Comparison of ENCODE assay signal across 20 mouse cellular contexts in genomic region chr4:45469057-45469456, GRCm38 (mm10).
DNase-seq lines count a peak whose midpoint lies in the region; ATAC-seq and TF ChIP-seq lines count a peak whose summit lies in the region.
"Had no signal": no experiment of that assay in that cellular context is flagged by ENCODE, and none has a peak within 500 bp of the region (broad histone marks: within the 10 kb centered on the region; RNA-seq: fewer than 3 reads in every experiment).

No protein-coding gene starts in this region.

- no peak for TF ChIP-seq POLR2A in liver, adult 2 months (IDR thresholded peaks at IDR 0.05; ENCODE audit: extremely low read depth, insufficient read depth, low read length)

- peaks cover 40% of the 10 kb centered on the region; the same call in 1 of the 2 replicates for H3K79me2 ChIP-seq in liver, adult 2 months (ENCODE audit: control insufficient read depth, insufficient read depth, low read length)

- intact Hi-C loops in heart, postnatal 14 days (cut with DNase I) = loop anchor here (5.0 kb wide), 1 partner anchor 47 kb away; no protein-coding TSS in a partner anchor

- peaks cover 88% of the 10 kb centered on the region for H3K4me1 ChIP-seq in heart, embryonic 10.5 days
- H3K4me1 ChIP-seq in liver, adult 2 months (ENCODE audit: control insufficient read depth, insufficient read depth, low read length) = peaks cover 67% of the 10 kb centered on the region
- peaks cover 39% of the 10 kb centered on the region for H3K4me1 ChIP-seq in liver, postnatal 0 days (ENCODE audit: insufficient read depth)
- peaks cover 68% of the 10 kb centered on the region for H3K4me1 ChIP-seq in embryonic facial prominence, embryonic 13.5 days
- peaks cover 54% of the 10 kb centered on the region for H3K4me1 ChIP-seq in intestine, embryonic 16.5 days (ENCODE audit: control insufficient read depth, insufficient read depth, low read length)

- H3K4me3 ChIP-seq in heart, embryonic 10.5 days = no peak overlapping the region
- no peak overlapping the region for H3K4me3 ChIP-seq in liver, adult 2 months (ENCODE audit: insufficient read depth, low read depth, low read length)
- no peak overlapping the region for H3K4me3 ChIP-seq in liver, postnatal 0 days (ENCODE audit: low read depth, low read length)
- H3K4me3 ChIP-seq in embryonic facial prominence, embryonic 13.5 days = no peak overlapping the region
- no peak overlapping the region for H3K4me3 ChIP-seq in intestine, embryonic 16.5 days (ENCODE audit: low read length)
- H3K4me3 ChIP-seq: embryonic facial prominence, embryonic 15.5 days; forebrain, embryonic 10.5 days; liver, embryonic 13.5 days; stomach, embryonic 15.5 days had no signal

- no peak for TF ChIP-seq CTCF in liver, adult 2 months (IDR thresholded peaks at IDR 0.05; ENCODE audit: low read depth, low read length)
- TF ChIP-seq CTCF in liver, postnatal 0 days (IDR thresholded peaks at IDR 0.05; ENCODE audit: low read depth) = no peak

- TF ChIP-seq EP300 in liver, postnatal 0 days (IDR thresholded peaks at IDR 0.05; ENCODE audit: low read depth) = no peak

- H3K9ac ChIP-seq in liver, adult 2 months (ENCODE audit: low read depth, low read length) = no peak overlapping the region
- no peak overlapping the region for H3K9ac ChIP-seq in liver, postnatal 0 days (replicated peaks)
- H3K9ac ChIP-seq in embryonic facial prominence, embryonic 13.5 days = no peak overlapping the region
- no peak overlapping the region for H3K9ac ChIP-seq in intestine, embryonic 16.5 days (ENCODE audit: low read depth, low read length)
- H3K9ac ChIP-seq: embryonic facial prominence, embryonic 15.5 days; liver, embryonic 13.5 days; stomach, embryonic 15.5 days had no signal

- no peak for DNase-seq in heart, embryonic 10.5 days (ENCODE audit: low spot score)
- DNase-seq in heart, postnatal 14 days = no peak
- DNase-seq in liver, adult 2 months (ENCODE audit: extremely low read depth, low read depth, low spot score) = peak; percentile 52
- no peak for DNase-seq in liver, postnatal 0 days
- no peak for DNase-seq in embryo, embryonic 9.5 days (ENCODE audit: extremely low spot score)
- no peak for DNase-seq in adrenal gland, postnatal 36 days
- DNase-seq: adrenal gland, postnatal 25 days; cerebellum, adult 8-10 months; gastrocnemius, postnatal 10 days; liver, embryonic 13.5 days; lung, postnatal 14 days; right cerebral cortex, adult 18-20 months; thymus, postnatal 14 days had no signal

- WGBS in heart, embryonic 10.5 days = 35% methylated on average over 6 of the region's 6 CpGs
- WGBS in liver, adult 2 months = 36% methylated on average over 6 of the region's 6 CpGs
- WGBS in liver, postnatal 0 days (ENCODE audit: insufficient replicate concordance) = 73% methylated on average over 6 of the region's 6 CpGs
- 58% methylated on average over 6 of the region's 6 CpGs for WGBS in embryonic facial prominence, embryonic 13.5 days
- 32% methylated on average over 6 of the region's 6 CpGs for WGBS in intestine, embryonic 16.5 days

- peak overlapping the region; percentile 79 for H3K27ac ChIP-seq in heart, embryonic 10.5 days
- H3K27ac ChIP-seq in liver, adult 2 months (replicated peaks; ENCODE audit: insufficient read depth, low read depth, low read length) = no peak overlapping the region
- H3K27ac ChIP-seq in liver, postnatal 0 days (ENCODE audit: low read depth) = no peak overlapping the region
- H3K27ac ChIP-seq in embryonic facial prominence, embryonic 13.5 days = peak overlapping the region; percentile 51; the same call in 1 of the 2 replicates
- H3K27ac ChIP-seq in intestine, embryonic 16.5 days (ENCODE audit: low read length) = peak overlapping the region; percentile 65
- H3K27ac ChIP-seq: embryonic facial prominence, embryonic 15.5 days; forebrain, embryonic 10.5 days; hindbrain, postnatal 0 days; liver, embryonic 13.5 days had no signal

- H3K36me3 ChIP-seq in heart, embryonic 10.5 days = peaks cover 17% of the 10 kb centered on the region
- H3K36me3 ChIP-seq in liver, adult 2 months (ENCODE audit: control insufficient read depth, insufficient read depth, low read length) = no peaks in the 10 kb centered on the region; the same call in 1 of the 2 replicates
- H3K36me3 ChIP-seq in liver, postnatal 0 days (replicated peaks; ENCODE audit: insufficient read depth, low read length) = peaks cover 8% of the 10 kb centered on the region; the same call in 1 of the 2 replicates
- H3K36me3 ChIP-seq in embryonic facial prominence, embryonic 13.5 days = 0 out of 2 replicates have a peak, but pooled peaks cover 4% of the 10 kb centered on the region
- H3K36me3 ChIP-seq in intestine, embryonic 16.5 days (ENCODE audit: control insufficient read depth, insufficient read depth, low read length) = peaks cover 3% of the 10 kb centered on the region; the same call in 1 of the 2 replicates
- H3K36me3 ChIP-seq: embryonic facial prominence, embryonic 15.5 days; stomach, embryonic 15.5 days had no signal

- ATAC-seq in liver, postnatal 0 days = no peak
- ATAC-seq in embryonic facial prominence, embryonic 13.5 days (ENCODE audit: insufficient number of reproducible peaks, insufficient read depth, low FRiP score, low TSS enrichment, low read depth) = no peak
- ATAC-seq in intestine, embryonic 16.5 days = no peak
- ATAC-seq: activated CD4-positive, CD25-positive, alpha-beta regulatory T cell, adult 4 months; hindbrain, postnatal 0 days had no signal

- no peaks in the 10 kb centered on the region for H3K27me3 ChIP-seq in heart, embryonic 10.5 days (ENCODE audit: insufficient read depth, poor library complexity, severe bottlenecking)
- H3K27me3 ChIP-seq in liver, adult 2 months (ENCODE audit: control insufficient read depth, insufficient read depth, low read length) = no peaks in the 10 kb centered on the region
- H3K27me3 ChIP-seq in liver, postnatal 0 days (ENCODE audit: insufficient read depth, low read length) = no peaks in the 10 kb centered on the region
- H3K27me3 ChIP-seq in embryonic facial prominence, embryonic 13.5 days = no peaks in the 10 kb centered on the region
- H3K27me3 ChIP-seq in intestine, embryonic 16.5 days (replicated peaks; ENCODE audit: control insufficient read depth, insufficient read depth, low read length) = no peaks in the 10 kb centered on the region
- H3K27me3 ChIP-seq: embryonic facial prominence, embryonic 15.5 days; liver, embryonic 13.5 days; stomach, embryonic 15.5 days had no signal

- no peak overlapping the region for H3K4me2 ChIP-seq in liver, postnatal 0 days (ENCODE audit: low read depth, low read length)
- H3K4me2 ChIP-seq in embryonic facial prominence, embryonic 13.5 days = no peak overlapping the region
- no peak overlapping the region for H3K4me2 ChIP-seq in intestine, embryonic 16.5 days (ENCODE audit: low read depth, low read length)
- H3K4me2 ChIP-seq: embryonic facial prominence, embryonic 15.5 days; liver, embryonic 13.5 days; stomach, embryonic 15.5 days had no signal

- no peaks in the 10 kb centered on the region for H3K9me3 ChIP-seq in heart, embryonic 10.5 days
- no peaks in the 10 kb centered on the region for H3K9me3 ChIP-seq in liver, postnatal 0 days (ENCODE audit: low read length)
- peaks cover 4% of the 10 kb centered on the region for H3K9me3 ChIP-seq in embryonic facial prominence, embryonic 13.5 days
- no peaks in the 10 kb centered on the region for H3K9me3 ChIP-seq in intestine, embryonic 16.5 days (ENCODE audit: control insufficient read depth, low read length)
- H3K9me3 ChIP-seq: embryonic facial prominence, embryonic 15.5 days; forebrain, embryonic 10.5 days; liver, embryonic 13.5 days; stomach, embryonic 15.5 days had no signal

Comparison
In these comparisons a context has a peak if more than half of its experiments do, and no peak if none do; other contexts are left out.
1. H3K27ac ChIP-seq: peak in heart, embryonic 10.5 days (single experiment), embryonic facial prominence, embryonic 13.5 days (single experiment) and intestine, embryonic 16.5 days (single experiment); none in liver, adult 2 months (single experiment) and liver, postnatal 0 days (single experiment).